Mouse (Mus musculus) adrenal gland, adult 2 months (tissue): ENCODE results near the gene Siae. TPM values are rescaled to one million over a fixed set of nuclear protein-coding genes. Genes with fewer than 3 reads are reported as not detected.

ENCODE experiments used
- DNase-seq: peaks from one replicate; pipeline ENCODE4 v3.0.0; 2021
- polyA plus RNA-seq: library from polyadenylated mRNA; depleted of rRNA; stranded (reverse); fragments of >200 nt; gene quantifications from 2 replicates; pipeline ENCODE4 v1.2.3, GENCODE M21; 2012
- total RNA-seq, 2 experiments: library from RNA; stranded (reverse); gene quantifications; 2 replicates each; pipeline ENCODE4 v1.2.3; 2021

Gene Siae
- total and polyA plus RNA-seq, 3 experiments = 4.5 to 17.7 (median 16.5) TPM

- DNase-seq = no peak
These were observed 14.6 kb upstream of the Siae start for GRCm38 (mm10) chr9:37540701-37541575.

GRCm38 (mm10) chr9:37541851-37542642, 13.5 kb upstream of the Siae start:
- DNase-seq = no peak

- DNase-seq = no peak
These were observed 11.5 kb upstream of the Siae start for GRCm38 (mm10) chr9:37543869-37544440.

GRCm38 (mm10) chr9:37544447-37545165, 10.9 kb upstream of the Siae start:
- peak; percentile 80 for DNase-seq

GRCm38 (mm10) chr9:37545166-37545610, 10.3 kb upstream of the Siae start:
- no peak for DNase-seq

GRCm38 (mm10) chr9:37545847-37546452, 9.5 kb upstream of the Siae start:
- no peak for DNase-seq

- DNase-seq = no peak
These were observed 8.6 kb upstream of the Siae start for GRCm38 (mm10) chr9:37546889-37547288.

GRCm38 (mm10) chr9:37550435-37550834, 5.1 kb upstream of the Siae start:
- DNase-seq = no peak

- no peak for DNase-seq
These were observed 3.6 kb upstream of the Siae start for GRCm38 (mm10) chr9:37551751-37552531.

GRCm38 (mm10) chr9:37552536-37553293, 2.8 kb upstream of the Siae start, which contains the start of gene Nrgn:
Nrgn (minus strand) TSS chr9:37552904.
- peak; percentile 85 for DNase-seq

- no peak for DNase-seq
These were observed 1.2 kb upstream of the Siae start for GRCm38 (mm10) chr9:37554279-37554678.

GRCm38 (mm10) chr9:37556366-37556765, 868 bp downstream of the Siae start:
- DNase-seq = no peak

GRCm38 (mm10) chr9:37560617-37561016, 5.1 kb downstream of the Siae start:
- DNase-seq = no peak

- no peak for DNase-seq
These were observed 8.3 kb downstream of the Siae start for GRCm38 (mm10) chr9:37563805-37564204.

- no peak for DNase-seq
These were observed 11.5 kb downstream of the Siae start for GRCm38 (mm10) chr9:37567019-37567418.

GRCm38 (mm10) chr9:37567454-37567853, 12.0 kb downstream of the Siae start:
- DNase-seq = no peak

GRCm38 (mm10) chr9:37567892-37568604, 12.6 kb downstream of the Siae start:
- no peak for DNase-seq

- no peak for DNase-seq
These were observed 13.2 kb downstream of the Siae start for GRCm38 (mm10) chr9:37568605-37569214.
